Mouse (Mus musculus) adrenal gland, adult 2 months (tissue): Measurements from ENCODE around the gene Gm21988. TPM values are rescaled to one million over a fixed set of nuclear protein-coding genes. Genes with fewer than 3 reads are reported as not detected.

Source experiments
- microRNA-seq, 2 experiments: library from miRNA; unstranded; fragments of <30 nt; microRNA quantifications; one replicate each; pipeline ENCODE4 v1.2.0; 2021
- polyA plus RNA-seq: library from polyadenylated mRNA; depleted of rRNA; stranded (reverse); fragments of >200 nt; gene quantifications from 2 replicates; pipeline ENCODE4 v1.2.3, GENCODE M21; 2012; rRNA removed
- total RNA-seq, 2 experiments: library from RNA; stranded (reverse); gene quantifications; 2 replicates each; pipeline ENCODE4 v1.2.3; 2021

Gene Gm21988
- total and polyA plus RNA-seq, 3 experiments: 3.2 to 6.9 (median 6.2) TPM

Small RNA genes lying within 50 kb of the gene (microRNA-seq; reads per million reads assigned to microRNA genes)
- gene Mir195a (864 to 1,319 reads per million in 2 experiments), gene Mir497 (0 reads per million in 2 experiments), gene Mir497b (0 to 0.22 reads per million in 2 experiments)

Other genes starting within 250 kb of the Gm21988 start
- gene Gabarap, start 248.7 kb downstream of the Gm21988 start, total RNA-seq: 100 to 1,000 TPM; 487 to 580 TPM
- gene Gabarap, start 248.7 kb downstream of the Gm21988 start, polyA plus RNA-seq: 226 and 315 TPM in 2 replicates
- gene Phf23, start 244.1 kb downstream of the Gm21988 start, total RNA-seq: 10 to 100 TPM; 52.2 to 57.6 TPM
- 9.7 and 19.0 TPM in 2 replicates for gene Phf23, start 244.1 kb downstream of the Gm21988 start, polyA plus RNA-seq
- 10 to 100 TPM; 11.2 to 12.2 TPM for gene Dvl2, start 239.2 kb downstream of the Gm21988 start, total RNA-seq
- 20.2 and 22.2 TPM in 2 replicates for gene Dvl2, start 239.2 kb downstream of the Gm21988 start, polyA plus RNA-seq
- gene Acadvl, start 224.4 kb downstream of the Gm21988 start, total RNA-seq: 100 to 1,000 TPM; 426 to 754 TPM
- 171 and 186 TPM in 2 replicates for gene Acadvl, start 224.4 kb downstream of the Gm21988 start, polyA plus RNA-seq
- gene Dlg4, start 222.9 kb downstream of the Gm21988 start, total RNA-seq: 10 to 100 TPM; 22.9 to 32.4 TPM
- gene Dlg4, start 222.9 kb downstream of the Gm21988 start, polyA plus RNA-seq: 21.7 and 22.1 TPM in 2 replicates
- gene Asgr1, start 185.7 kb downstream of the Gm21988 start, total RNA-seq: 1 to 10 TPM in 1 of 2 experiments, not detected in 1; 1.7 TPM
- gene Asgr1, start 185.7 kb downstream of the Gm21988 start, polyA plus RNA-seq: 0.08 TPM in 1 of 2 replicates, not detected in the other
- 1 to 10 TPM in 1 of 2 experiments, under 1 TPM in 1; 0.45 to 2.8 TPM for gene Asgr2, start 147.2 kb downstream of the Gm21988 start, total RNA-seq
- gene Asgr2, start 147.2 kb downstream of the Gm21988 start, polyA plus RNA-seq: 0.96 and 2.6 TPM in 2 replicates
- 1 to 10 TPM; 3.5 to 8.1 TPM for gene Mgl2, start 109.5 kb downstream of the Gm21988 start, total RNA-seq
- 2.2 and 2.3 TPM in 2 replicates for gene Mgl2, start 109.5 kb downstream of the Gm21988 start, polyA plus RNA-seq
- gene Clec10a, start 83.6 kb downstream of the Gm21988 start, total RNA-seq: 1 to 10 TPM; 1.9 to 6.1 TPM
- 1.2 and 1.7 TPM in 2 replicates for gene Clec10a, start 83.6 kb downstream of the Gm21988 start, polyA plus RNA-seq
- gene Slc16a11, start 27.1 kb downstream of the Gm21988 start, total RNA-seq: under 1 TPM in 1 of 2 experiments, not detected in 1; 0.73 TPM
- 0.68 and 2.4 TPM in 2 replicates for gene Slc16a11, start 27.1 kb downstream of the Gm21988 start, polyA plus RNA-seq
- 1 to 10 TPM; 2.7 to 3.7 TPM for gene Slc16a13, start 18.8 kb downstream of the Gm21988 start, total RNA-seq
- gene Slc16a13, start 18.8 kb downstream of the Gm21988 start, polyA plus RNA-seq: 5.0 and 5.6 TPM in 2 replicates
- 10 to 100 TPM in 1 of 2 experiments, 1 to 10 TPM in 1; 8.6 to 11.3 TPM for gene Bcl6b, start 10.0 kb downstream of the Gm21988 start, total RNA-seq
- 25.3 and 27.8 TPM in 2 replicates for gene Bcl6b, start 10.0 kb downstream of the Gm21988 start, polyA plus RNA-seq
- 10 to 100 TPM; 44.7 to 52.1 TPM for gene 0610010K14Rik, start 1.9 kb downstream of the Gm21988 start, total RNA-seq
- 54.7 and 56.2 TPM in 2 replicates for gene 0610010K14Rik, start 1.9 kb downstream of the Gm21988 start, polyA plus RNA-seq
- gene Rnasek, start within 50 bp of the Gm21988 start, total RNA-seq: 100 to 1,000 TPM; 220 to 243 TPM
- gene Rnasek, start within 50 bp of the Gm21988 start, polyA plus RNA-seq: 332 and 351 TPM in 2 replicates
- gene Alox12, start 15.5 kb upstream of the Gm21988 start, total RNA-seq: 1 to 10 TPM; 1.3 to 1.6 TPM
- gene Alox12, start 15.5 kb upstream of the Gm21988 start, polyA plus RNA-seq: 1.7 and 1.8 TPM in 2 replicates
- gene Alox12e, start 82.8 kb upstream of the Gm21988 start, total RNA-seq: not detected
- gene Alox12e, start 82.8 kb upstream of the Gm21988 start, polyA plus RNA-seq: 0.06 TPM in 1 of 2 replicates, not detected in the other
- 1 to 10 TPM; 2.8 to 6.8 TPM for gene Alox15, start 112.2 kb upstream of the Gm21988 start, total RNA-seq
- gene Alox15, start 112.2 kb upstream of the Gm21988 start, polyA plus RNA-seq: 1.1 and 2.7 TPM in 2 replicates
- gene Pelp1, start 170.2 kb upstream of the Gm21988 start, total RNA-seq: 10 to 100 TPM; 15.4 to 22.2 TPM
- gene Pelp1, start 170.2 kb upstream of the Gm21988 start, polyA plus RNA-seq: 25.0 and 39.1 TPM in 2 replicates
- gene Arrb2, start 192.8 kb upstream of the Gm21988 start, total RNA-seq: 10 to 100 TPM; 27.2 to 27.7 TPM
- 24.2 and 26.9 TPM in 2 replicates for gene Arrb2, start 192.8 kb upstream of the Gm21988 start, polyA plus RNA-seq
- 10 to 100 TPM; 20.4 to 21.6 TPM for gene Med11, start 212.1 kb upstream of the Gm21988 start, total RNA-seq
- gene Med11, start 212.1 kb upstream of the Gm21988 start, polyA plus RNA-seq: 8.9 TPM in 2 replicates
- 1 to 10 TPM; 1.2 to 1.5 TPM for gene Zmynd15, start 219.6 kb upstream of the Gm21988 start, total RNA-seq
- gene Zmynd15, start 219.6 kb upstream of the Gm21988 start, polyA plus RNA-seq: 4.6 and 5.3 TPM in 2 replicates
- 10 to 100 TPM in 1 of 2 experiments, 1 to 10 TPM in 1; 9.4 to 14.0 TPM for gene Cxcl16, start 220.2 kb upstream of the Gm21988 start, total RNA-seq
- 16.2 and 18.7 TPM in 2 replicates for gene Cxcl16, start 220.2 kb upstream of the Gm21988 start, polyA plus RNA-seq